Mouse (Mus musculus): Measurements from ENCODE around the gene Krt15. TPM values are rescaled to one million over a fixed set of nuclear protein-coding genes. Genes with fewer than 3 reads are reported as not detected.

The Krt15 gene
- total and polyA plus RNA-seq, 3 experiments, result 0.23 to 5.0 TPM; not detected in 1

DNA sequence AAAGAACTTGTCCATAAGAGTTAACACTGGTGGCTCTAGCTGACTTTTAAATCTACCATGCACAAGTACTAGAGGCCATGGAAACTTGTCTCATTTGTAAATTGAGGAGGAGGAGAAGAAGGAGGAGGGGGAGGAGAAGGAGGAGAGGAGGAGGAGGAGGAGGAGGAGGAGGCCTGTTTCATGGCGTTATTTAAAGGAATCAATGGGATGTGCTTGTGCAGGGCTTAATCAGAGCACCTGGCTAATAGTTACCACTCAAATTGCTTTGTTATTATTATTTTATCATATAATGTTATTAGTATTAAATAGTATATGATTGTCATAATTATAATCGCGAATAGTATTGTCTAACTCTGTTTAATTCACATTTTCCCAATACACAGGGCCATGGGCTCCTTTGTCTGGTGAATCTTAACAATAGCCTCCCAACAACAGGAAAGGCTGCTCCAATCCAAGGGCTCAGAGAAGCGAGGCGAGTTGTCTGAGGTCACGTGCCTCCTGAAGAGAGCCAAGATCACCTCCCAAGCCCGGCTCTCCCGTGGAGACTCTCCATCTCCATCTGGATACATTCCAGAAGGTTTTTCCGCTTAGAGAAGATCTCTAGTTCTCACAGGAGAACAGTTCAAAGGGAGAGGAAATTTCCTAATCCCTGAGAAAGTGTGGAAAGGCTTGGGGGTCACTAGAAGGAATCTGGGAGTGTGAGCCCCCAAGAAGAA lies 13.0 kb upstream of the Krt15 start, which contains the start of gene Krt19:
Gene Krt19, minus strand, starts transcription at position 51 of the 716 bp plus-strand sequence.
- Histone ChIP-seq H3K36me3 (ENCODE audit: control insufficient read depth, insufficient read depth, low read length) (no peaks in the 10 kb centered on the region), H3K79me2 (replicated peaks; ENCODE audit: control insufficient read depth, insufficient read depth, low read length) (no peaks in the 10 kb centered on the region), H3K27me3 (ENCODE audit: control insufficient read depth, insufficient read depth, low read length) (peaks cover 3% of the 10 kb centered on the region; the same call in 1 of the 2 replicates), H3K27ac (no peak within 1 kb of the TSS; the same call in 1 of the 2 replicates), H3K4me3 (no peak within 1 kb of the TSS), H3K4me1 (ENCODE audit: control insufficient read depth, insufficient read depth, low read length) (peaks cover 2% of the 10 kb centered on the region; the same call in 1 of the 2 replicates), H3K9ac (ENCODE audit: low read depth, low read length) (no peak within 1 kb of the TSS)
- TF ChIP-seq CTCF (IDR thresholded peaks at IDR 0.05), result no peak
- TF ChIP-seq POLR2A (IDR thresholded peaks at IDR 0.05; ENCODE audit: insufficient read depth, low read depth, low read length), result no peak
- TF ChIP-seq EP300 (IDR thresholded peaks at IDR 0.05; ENCODE audit: insufficient read depth, low read depth, low read length), result no peak
- DNase-seq, result no peak
- WGBS, result 30% methylated on average over 9 of the region's 9 CpGs
- intact Hi-C loops (cut with DNase I), result no loop called here

DNA sequence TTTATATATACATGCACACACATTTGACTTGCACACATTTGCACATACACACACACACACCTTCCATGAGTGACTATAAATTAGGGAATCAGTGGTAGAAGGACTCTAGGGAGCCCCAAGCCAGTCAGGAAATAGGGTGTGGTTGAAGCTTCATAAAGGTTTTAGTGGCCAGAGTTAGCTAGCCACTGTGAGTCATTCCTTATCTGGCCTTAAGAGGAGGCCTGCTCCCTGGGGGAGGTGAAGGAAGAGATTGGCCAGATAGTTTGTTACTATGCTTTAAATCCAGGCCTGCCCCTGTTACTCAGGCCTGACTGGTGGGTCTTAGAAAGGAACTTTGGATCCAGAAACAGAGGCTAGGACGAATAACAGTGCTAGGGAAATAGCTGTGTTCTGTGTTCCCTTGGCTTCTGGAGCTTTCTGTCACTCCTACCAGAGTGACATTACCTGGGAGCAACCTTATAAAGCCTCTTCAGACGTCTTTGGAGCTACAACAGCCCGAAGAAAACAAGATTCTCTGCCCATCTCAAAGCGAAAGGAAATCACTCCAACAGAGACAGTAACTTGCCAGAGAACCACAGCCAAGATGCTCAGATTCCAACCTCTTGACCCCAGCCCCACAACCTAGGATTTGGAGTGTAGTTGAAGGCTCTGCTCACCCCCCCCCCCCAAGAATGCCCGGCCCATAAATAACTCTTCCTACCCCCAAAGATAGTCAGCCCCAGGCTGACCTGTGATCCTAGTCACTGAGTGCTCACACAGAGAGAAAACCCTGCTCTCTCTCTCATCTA lies 12.0 kb upstream of the Krt15 start:
- H3K27me3 ChIP-seq (ENCODE audit: control insufficient read depth, insufficient read depth, low read length), result peaks cover 3% of the 10 kb centered on the region; the same call in 1 of the 2 replicates
- H3K79me2 ChIP-seq (replicated peaks; ENCODE audit: control insufficient read depth, insufficient read depth, low read length), result no peaks in the 10 kb centered on the region
- no peak for DNase-seq
- no peak overlapping the region for H3K4me3 ChIP-seq
- intact Hi-C loops (cut with DNase I), result no loop called here
- H3K36me3 ChIP-seq (ENCODE audit: control insufficient read depth, insufficient read depth, low read length), result no peaks in the 10 kb centered on the region
- TF ChIP-seq CTCF (IDR thresholded peaks at IDR 0.05), result no peak
- no peak for TF ChIP-seq EP300 (IDR thresholded peaks at IDR 0.05; ENCODE audit: insufficient read depth, low read depth, low read length)
- no peak for TF ChIP-seq POLR2A (IDR thresholded peaks at IDR 0.05; ENCODE audit: insufficient read depth, low read depth, low read length)
- H3K27ac ChIP-seq, result no peak overlapping the region; the same call in 1 of the 2 replicates
- WGBS, result 43% methylated on average over 5 of the region's 5 CpGs
- H3K4me1 ChIP-seq (ENCODE audit: control insufficient read depth, insufficient read depth, low read length), result peaks cover 2% of the 10 kb centered on the region; the same call in 1 of the 2 replicates
- no peak overlapping the region for H3K9ac ChIP-seq (ENCODE audit: low read depth, low read length)

DNA sequence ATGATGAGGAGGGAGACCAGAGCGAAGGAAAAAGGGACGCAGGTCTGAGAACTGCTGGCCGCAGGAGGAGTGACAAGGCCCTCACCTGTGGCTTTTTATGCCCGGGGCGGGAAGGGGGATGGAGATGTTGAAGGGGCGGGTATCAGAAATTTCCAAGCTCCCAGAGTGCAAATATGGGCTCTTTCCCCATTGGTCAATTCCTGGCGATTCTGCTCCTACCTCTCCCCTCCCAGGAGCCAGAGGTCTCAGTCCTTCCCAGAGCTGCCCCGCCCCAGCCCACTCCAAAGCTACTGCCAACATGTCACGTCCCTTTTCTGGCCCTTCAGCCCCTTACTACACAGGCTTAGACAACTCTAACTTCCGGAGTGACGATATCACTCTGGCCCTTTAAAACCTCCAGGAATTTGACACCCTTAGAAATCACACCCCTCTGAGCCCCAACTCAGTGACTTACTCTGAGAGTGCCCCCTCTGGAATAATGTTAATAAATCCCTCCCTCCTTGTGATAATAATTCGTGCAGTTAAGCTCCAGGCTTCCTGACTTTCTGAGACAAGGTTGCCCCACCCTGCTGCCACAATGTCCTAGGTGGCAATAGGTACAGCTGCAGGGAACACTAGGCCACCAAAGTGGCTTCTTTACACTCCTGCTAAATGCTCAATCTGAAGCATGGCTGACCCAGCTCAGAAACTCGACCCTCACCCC lies 10.3 kb upstream of the Krt15 start:
- intact Hi-C loops (cut with DNase I), result no loop called here
- peak in 1 of 2 experiments; percentile 18 for DNase-seq
- no peak overlapping the region for H3K27ac ChIP-seq
- no peaks in the 10 kb centered on the region for H3K36me3 ChIP-seq (ENCODE audit: control insufficient read depth, insufficient read depth, low read length)
- peaks cover 2% of the 10 kb centered on the region; the same call in 1 of the 2 replicates for H3K4me1 ChIP-seq (ENCODE audit: control insufficient read depth, insufficient read depth, low read length)
- peaks cover 3% of the 10 kb centered on the region; the same call in 1 of the 2 replicates for H3K27me3 ChIP-seq (ENCODE audit: control insufficient read depth, insufficient read depth, low read length)
- WGBS, result 8% methylated on average over 12 of the region's 13 CpGs
- H3K79me2 ChIP-seq (replicated peaks; ENCODE audit: control insufficient read depth, insufficient read depth, low read length), result no peaks in the 10 kb centered on the region
- H3K4me3 ChIP-seq, result no peak overlapping the region
- no peak overlapping the region for H3K9ac ChIP-seq (ENCODE audit: low read depth, low read length)
- TF ChIP-seq POLR2A (IDR thresholded peaks at IDR 0.05; ENCODE audit: insufficient read depth, low read depth, low read length) (no peak), EP300 (IDR thresholded peaks at IDR 0.05; ENCODE audit: insufficient read depth, low read depth, low read length) (no peak), CTCF (IDR thresholded peaks at IDR 0.05) (no peak)

DNA sequence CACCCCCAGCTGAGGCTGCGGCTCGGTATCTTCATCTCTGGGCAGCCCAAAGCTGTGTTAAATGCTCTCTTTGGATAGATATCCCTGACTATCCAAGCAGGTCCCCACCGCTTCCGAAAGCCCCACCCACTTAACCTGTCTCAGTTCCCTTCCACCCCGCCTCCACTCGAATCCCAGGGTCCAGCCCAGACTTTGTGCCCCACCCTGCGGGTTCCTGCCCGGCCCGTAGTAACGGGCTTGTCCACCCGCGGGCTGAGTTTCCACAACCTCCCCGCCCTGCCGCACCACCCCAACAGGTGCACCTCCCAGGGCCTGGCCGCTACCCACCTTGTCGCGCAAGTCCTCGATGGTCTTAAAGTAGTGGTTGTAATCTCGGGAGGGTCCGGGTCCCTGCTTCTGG lies 9.4 kb upstream of the Krt15 start:
- intact Hi-C loops (cut with DNase I), result no loop called here
- H3K27ac ChIP-seq, result no peak overlapping the region
- H3K36me3 ChIP-seq (ENCODE audit: control insufficient read depth, insufficient read depth, low read length), result no peaks in the 10 kb centered on the region
- no peaks in the 10 kb centered on the region for H3K79me2 ChIP-seq (replicated peaks; ENCODE audit: control insufficient read depth, insufficient read depth, low read length)
- TF ChIP-seq EP300 (IDR thresholded peaks at IDR 0.05; ENCODE audit: insufficient read depth, low read depth, low read length) (no peak), POLR2A (IDR thresholded peaks at IDR 0.05; ENCODE audit: insufficient read depth, low read depth, low read length) (no peak), CTCF (IDR thresholded peaks at IDR 0.05) (no peak)
- no peak overlapping the region for H3K9ac ChIP-seq (ENCODE audit: low read depth, low read length)
- DNase-seq, result peak in 1 of 2 experiments; percentile 18
- H3K27me3 ChIP-seq (ENCODE audit: control insufficient read depth, insufficient read depth, low read length), result peaks cover 3% of the 10 kb centered on the region; the same call in 1 of the 2 replicates
- peaks cover 2% of the 10 kb centered on the region; the same call in 1 of the 2 replicates for H3K4me1 ChIP-seq (ENCODE audit: control insufficient read depth, insufficient read depth, low read length)
- H3K4me3 ChIP-seq, result no peak overlapping the region
- under 1% methylated on average over 20 of the region's 20 CpGs for WGBS

DNA sequence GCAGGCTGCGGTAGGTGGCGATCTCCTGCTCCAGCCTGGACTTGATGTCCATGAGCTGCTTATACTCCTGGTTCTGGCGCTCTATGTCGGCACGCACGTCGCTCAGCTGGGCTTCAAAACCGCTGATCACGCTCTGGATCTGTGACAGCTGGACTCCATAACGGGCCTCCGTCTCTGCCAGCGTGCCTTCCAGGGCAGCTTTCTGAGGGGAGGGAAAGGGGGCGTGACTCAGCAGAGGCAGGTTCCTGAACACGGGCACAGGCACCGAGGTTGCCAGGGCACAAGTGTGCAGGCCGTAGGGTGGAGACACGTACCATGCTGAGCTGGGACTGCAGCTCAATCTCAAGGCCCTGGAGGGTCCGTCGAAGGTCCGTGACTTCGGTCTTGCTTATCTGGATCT lies 5.2 kb upstream of the Krt15 start:
- no peaks in the 10 kb centered on the region; the same call in 1 of the 2 replicates for H3K4me1 ChIP-seq (ENCODE audit: control insufficient read depth, insufficient read depth, low read length)
- H3K9ac ChIP-seq (ENCODE audit: low read depth, low read length), result no peak overlapping the region
- DNase-seq, result no peak
- WGBS, result 81% methylated on average over 21 of the region's 21 CpGs
- H3K27me3 ChIP-seq (ENCODE audit: control insufficient read depth, insufficient read depth, low read length), result peaks cover 3% of the 10 kb centered on the region; the same call in 1 of the 2 replicates
- intact Hi-C loops (cut with DNase I), result no loop called here
- no peak overlapping the region for H3K27ac ChIP-seq
- no peak overlapping the region for H3K4me3 ChIP-seq
- H3K79me2 ChIP-seq (replicated peaks; ENCODE audit: control insufficient read depth, insufficient read depth, low read length), result no peaks in the 10 kb centered on the region
- TF ChIP-seq POLR2A (IDR thresholded peaks at IDR 0.05; ENCODE audit: insufficient read depth, low read depth, low read length) (no peak), EP300 (IDR thresholded peaks at IDR 0.05; ENCODE audit: insufficient read depth, low read depth, low read length) (no peak), CTCF (IDR thresholded peaks at IDR 0.05) (no peak)
- no peaks in the 10 kb centered on the region for H3K36me3 ChIP-seq (ENCODE audit: control insufficient read depth, insufficient read depth, low read length)

Measured in heart, adult 2 months (tissue).